Mouse (Mus musculus) monocyte, adult 2 months (primary cell): Measurements from ENCODE around the gene Chid1.
A peak's percentile ranks its signal among the peaks of the same experiment; 100 is the strongest.

Source experiments
- DNase-seq, 2 experiments: peaks; one replicate each; pipeline ENCODE4 v3.0.0; 2022; ENCODE audit warnings: low spot score in 2 of 2, low read depth in 1 of 2

Gene Chid1

DNA sequence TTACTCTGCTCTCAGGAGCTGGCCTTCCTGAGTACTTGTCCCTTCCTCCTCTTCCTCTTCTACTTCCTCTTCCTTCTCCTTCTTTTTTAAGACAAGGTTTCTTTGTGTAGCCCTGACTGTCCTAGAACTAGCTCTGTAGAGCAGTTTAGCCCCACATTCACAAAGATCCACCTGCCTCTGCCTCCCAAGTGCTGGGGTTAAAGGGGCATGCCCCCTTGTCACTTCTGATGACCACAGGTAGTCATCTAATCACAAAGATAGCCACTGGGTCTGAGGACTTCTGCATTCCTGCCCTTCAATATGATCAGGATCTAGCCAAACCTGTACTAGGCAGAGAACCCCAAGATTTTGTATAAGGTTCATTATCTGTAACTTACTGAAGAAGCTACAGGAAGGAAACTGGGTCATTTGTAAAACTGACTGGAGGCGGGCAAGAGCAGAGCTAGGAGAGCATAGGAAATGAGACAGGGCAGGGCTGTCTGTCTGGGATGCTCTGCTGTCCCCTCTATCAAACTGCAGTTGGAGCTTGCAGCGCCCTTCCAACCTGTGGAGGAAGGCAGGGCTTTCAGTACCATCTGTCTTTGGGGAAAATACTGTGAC is 20.2 kb upstream of the Chid1 start:
- no peak for DNase-seq

DNA sequence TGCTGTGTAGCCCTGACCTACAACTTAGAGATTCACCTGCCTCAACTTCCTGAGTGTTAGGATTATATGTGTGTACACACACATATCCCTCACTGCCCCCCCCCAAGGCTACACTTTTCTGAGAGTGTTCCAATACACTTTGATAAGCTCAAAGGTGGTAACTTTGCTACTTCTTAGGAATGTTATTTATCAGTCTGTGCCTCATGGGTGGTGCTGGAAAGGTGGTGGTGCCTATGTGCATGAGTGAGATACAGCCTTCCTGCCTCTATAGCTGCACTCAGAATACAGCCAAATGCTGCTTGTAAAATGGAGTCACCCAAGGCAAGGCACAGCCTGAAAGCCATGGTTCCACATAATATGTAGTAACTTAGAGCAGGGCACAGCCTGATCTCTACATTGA is 19.3 kb upstream of the Chid1 start:
- no peak for DNase-seq

- no peak for DNase-seq
Measured at GRCm38 (mm10) chr7:141558329-141558776, 18.7 kb upstream of the Chid1 start.

- no peak for DNase-seq
Measured at GRCm38 (mm10) chr7:141550464-141550863, 10.8 kb upstream of the Chid1 start.

GRCm38 (mm10) chr7:141549432-141550061 is 9.9 kb upstream of the Chid1 start:
- DNase-seq, result no peak

DNA sequence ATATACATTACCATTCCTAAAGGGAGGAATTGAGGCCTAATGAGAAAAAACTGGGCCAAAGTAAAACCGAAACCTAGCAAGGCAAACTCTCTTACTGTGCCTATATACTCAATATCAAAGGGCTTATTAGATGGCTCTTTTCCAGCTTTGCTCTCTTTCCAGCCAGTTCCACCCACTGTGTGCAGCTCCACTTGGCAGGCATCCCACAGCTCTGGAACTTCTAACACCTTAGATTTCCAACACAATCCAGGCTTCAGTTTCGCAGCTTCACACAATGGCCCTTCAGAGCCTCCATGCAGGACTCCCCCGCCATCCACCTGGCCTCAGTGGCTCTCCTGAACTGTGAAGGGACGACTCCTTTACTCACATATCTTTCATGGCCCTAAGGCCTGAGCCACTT is 5.0 kb upstream of the Chid1 start:
- no peak for DNase-seq

GRCm38 (mm10) chr7:141542588-141542987 is 2.9 kb upstream of the Chid1 start:
- DNase-seq, result no peak

DNA sequence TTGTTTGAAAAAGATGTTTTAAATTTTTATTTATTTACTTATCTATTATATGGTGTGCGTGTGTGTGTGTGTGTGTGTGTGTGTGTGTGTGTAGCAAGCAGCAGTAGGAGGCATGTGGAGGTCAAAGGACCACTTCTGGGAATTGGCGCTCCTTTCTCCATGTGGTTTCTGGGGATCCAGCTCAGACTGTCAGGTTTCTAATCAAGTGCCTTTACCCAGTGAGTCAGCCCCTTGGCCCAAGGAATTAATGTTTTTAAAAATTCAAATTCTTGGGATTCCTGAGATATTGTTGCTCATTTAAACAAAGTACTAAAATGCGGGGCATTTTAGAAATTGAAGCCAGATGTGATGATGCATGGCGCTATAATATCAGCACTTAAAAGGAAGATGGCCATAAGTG is 2.0 kb upstream of the Chid1 start:
- DNase-seq, result no peak

- DNase-seq, result peak; percentile 68 to 76
Measured at GRCm38 (mm10) chr7:141540312-141541081, 840 bp upstream of the Chid1 start.

- DNase-seq, result no peak
Measured at GRCm38 (mm10) chr7:141538852-141539555, 653 bp downstream of the Chid1 start.

DNA sequence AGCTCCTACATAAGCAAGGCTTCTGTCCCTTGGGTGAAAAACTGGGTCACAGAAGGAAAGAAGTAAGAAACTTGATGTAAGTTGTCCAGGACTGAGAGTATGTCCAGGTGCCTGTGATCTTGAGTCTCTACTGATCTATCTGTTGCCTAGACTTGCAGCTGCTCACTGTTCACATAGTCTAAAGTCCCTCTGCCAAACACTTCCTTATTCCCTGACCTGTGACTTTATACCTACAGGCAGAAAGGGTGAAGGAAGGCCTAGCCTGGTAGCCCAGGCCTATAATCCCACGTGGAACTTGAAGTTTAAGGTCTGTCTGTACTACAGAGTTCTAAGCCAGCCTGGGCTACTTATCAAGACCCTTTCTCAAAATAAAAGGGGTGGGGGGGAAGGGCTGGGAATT is 4.1 kb downstream of the Chid1 start:
- DNase-seq, result no peak

DNA sequence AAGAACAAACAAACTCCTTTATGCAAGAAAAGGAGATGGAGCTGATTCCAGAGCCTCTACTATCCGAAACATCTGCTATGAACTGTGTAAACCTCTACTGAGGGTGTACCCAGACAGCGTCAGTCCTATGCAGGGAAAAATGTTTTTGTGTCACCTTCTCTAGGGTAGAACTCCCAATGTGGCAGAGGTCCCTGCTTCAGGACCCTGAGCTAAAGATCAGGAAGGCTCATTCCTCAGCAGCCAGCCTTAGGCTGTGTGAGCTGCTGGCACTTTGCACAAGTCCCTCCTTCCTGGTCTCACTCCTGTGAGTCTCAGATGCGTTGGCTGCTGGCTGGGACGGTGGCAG is 14.1 kb downstream of the Chid1 start:
- no peak for DNase-seq

DNA sequence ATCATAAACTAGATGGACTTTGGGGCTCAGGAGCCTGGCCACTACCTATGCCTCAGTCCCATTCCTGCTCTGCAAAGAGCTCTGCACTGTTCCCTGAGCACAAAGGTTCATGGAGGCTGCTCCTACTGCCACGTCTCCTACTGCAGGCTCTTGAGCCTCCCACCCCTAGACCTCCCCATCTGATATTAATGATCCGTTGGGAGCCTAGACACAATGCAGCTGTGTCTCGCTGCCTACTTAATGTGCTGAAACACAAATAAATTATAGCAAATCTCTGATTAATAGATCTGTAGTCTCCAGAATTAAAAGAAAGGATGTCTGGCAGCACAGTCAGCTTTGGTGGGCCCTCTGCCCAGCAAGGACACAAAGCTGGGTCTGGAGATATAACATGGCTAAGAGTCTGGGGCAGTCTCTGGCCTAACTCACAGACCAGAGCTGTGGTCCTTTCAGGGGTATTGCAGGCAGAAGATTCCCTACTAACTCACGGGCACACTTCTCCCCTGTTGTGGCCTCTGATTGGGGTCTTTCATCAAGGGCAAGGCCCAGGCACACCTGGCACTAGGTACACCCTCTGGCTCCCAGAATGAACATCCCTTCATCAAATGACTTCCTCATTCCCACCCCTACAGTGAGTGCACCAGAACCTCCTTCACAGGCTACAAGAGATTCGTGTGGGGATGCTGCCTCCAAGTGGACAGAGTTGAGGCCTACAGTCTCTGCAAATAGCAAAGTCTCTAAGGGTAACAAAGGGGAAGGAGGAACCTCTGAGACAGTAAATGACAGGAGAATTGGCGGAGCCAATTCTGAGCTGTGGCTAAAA is 14.7 kb downstream of the Chid1 start:
- DNase-seq, result peak; percentile 71 to 78

GRCm38 (mm10) chr7:141524271-141524670 is 15.4 kb downstream of the Chid1 start:
- DNase-seq, result no peak

DNA sequence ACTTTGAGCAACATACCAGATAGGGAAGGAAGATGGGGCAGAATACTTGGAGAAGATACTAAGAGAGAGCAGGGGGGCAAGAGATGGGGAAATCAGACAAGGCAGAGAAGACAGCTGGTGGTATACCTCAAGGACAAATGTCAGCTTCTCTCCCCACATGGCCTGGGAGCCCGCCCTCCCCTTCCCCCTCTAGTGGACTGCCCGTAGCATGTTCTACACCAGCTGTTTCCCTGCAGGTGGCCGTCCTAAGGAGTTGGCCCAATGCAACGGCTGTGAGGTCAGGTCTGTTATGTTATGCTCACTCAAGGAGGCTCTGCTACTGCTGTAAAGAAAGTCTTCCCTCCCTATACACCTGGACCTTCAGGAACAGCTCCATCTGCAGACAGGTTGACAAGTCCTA is 16.6 kb downstream of the Chid1 start:
- DNase-seq, result no peak

DNA sequence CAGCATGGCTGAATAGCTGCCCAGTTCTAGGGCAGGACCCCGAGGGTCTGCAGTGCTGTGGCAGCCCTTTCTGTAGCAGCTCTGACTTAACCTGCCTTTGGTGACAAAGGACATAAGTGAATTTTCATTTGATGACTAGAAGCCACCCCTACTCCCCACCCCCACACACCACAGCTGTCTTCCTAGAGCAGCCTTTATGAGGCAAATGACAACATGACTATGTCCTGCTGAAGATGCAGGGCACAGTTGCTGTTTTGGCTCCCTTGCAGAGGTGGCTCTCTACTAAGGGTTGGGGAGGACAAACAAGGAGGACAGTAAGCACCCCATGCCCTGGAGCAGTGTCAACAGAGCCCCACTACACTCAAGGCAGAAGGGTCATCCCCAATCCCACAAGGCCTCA is 19.9 kb downstream of the Chid1 start:
- no peak for DNase-seq

- no peak for DNase-seq
Measured at GRCm38 (mm10) chr7:141518926-141519325, 20.7 kb downstream of the Chid1 start.

DNA sequence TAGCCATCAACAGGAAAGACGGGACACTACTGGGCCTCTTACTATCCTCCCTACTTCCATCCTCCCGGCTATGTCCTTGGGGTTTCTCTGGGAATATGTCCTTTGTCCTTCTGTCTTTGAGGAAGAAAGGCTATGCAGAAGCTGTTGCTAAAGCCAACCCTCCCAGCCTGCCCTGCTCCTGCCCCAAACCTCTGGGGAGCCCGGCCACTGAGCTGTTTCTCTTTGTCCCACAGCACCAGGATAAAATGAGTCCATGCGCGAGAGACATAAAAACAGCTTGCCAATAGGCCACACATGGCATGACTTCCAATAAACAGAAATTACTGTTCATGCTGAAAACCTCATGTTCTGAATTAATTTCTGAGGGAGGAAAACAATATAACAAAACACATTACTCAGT is 21.4 kb downstream of the Chid1 start:
- DNase-seq, result no peak

DNA sequence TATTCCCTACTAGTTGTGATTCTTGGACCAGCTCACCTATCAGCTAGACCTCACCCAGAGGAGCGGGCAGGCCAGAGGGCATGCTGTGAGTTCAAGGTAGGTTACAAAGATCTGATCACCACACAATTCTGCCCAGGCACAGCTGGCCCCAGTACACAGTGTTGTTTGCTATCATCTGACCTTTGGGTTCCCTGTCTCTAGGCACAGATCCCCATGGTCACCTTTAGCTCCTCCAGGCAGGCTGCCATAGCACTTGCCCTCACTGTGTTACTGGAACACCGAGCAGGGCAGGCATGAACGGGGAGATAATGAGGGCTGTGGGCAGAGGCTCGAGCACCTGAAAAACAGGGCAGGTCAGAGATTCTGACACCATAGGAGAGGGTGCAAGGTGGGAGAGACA is 22.0 kb downstream of the Chid1 start:
- DNase-seq, result no peak

DNA sequence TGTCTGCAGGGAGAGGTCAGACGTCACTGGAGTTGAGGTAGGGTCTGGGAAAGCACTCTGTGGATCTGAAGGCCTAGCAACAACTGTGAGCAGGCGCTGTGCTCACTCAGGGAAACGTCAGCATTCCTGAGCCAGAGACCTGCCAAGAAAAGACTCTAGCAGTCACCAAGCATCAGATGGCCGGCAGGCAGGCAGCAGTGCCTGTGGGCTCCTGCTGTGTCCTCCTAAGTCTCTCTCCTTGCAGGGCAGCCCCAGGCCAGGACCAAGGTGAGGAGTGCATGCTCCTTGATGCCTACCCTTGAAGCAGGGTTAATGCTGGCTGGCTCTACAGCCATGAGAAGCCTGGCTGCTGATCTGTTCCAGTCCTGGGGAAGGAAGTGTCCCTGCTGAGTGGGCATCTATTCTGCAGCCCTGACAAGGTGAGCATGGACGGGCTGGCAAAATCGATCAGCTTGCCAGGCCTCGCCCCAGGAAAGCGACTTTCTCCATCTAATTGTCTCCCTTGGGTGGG is 28.9 kb downstream of the Chid1 start:
- no peak for DNase-seq

DNA sequence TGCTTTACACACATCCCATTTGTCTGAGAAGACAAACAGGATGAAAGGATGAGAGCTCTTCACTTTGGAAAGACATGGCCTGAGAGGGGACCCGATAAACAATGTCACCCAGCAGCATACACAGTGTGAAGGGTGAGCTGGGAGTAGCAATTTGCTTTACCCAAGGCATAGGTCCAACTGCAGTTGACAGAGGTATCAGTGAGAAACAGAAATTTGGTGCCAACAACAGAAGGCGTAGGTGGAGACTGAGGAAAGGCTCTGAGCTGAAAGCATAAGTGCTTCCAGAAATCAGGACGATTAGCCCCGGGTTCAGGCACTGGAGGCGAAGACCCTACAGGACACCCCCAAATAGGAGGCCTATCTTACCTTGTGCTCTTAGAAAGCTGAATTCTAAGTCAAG is 29.5 kb downstream of the Chid1 start:
- DNase-seq, result no peak
